Mouse (Mus musculus) G1E (cell line): ENCODE results near the gene Iars2.

Source experiments
- CTCF ChIP-seq: IDR thresholded peaks from 2 replicates; pipeline ENCODE4 v1.5.1; 2012; ENCODE audit warnings: low read depth, low read length, inconsistent platforms, mixed read lengths
- GATA1 ChIP-seq: IDR thresholded peaks from 2 replicates; pipeline ENCODE4 v1.6.1; 2012; ENCODE audit warnings: borderline replicate concordance, low read length, inconsistent platforms, mixed read lengths
- GATA2 ChIP-seq: IDR thresholded peaks from 2 replicates; pipeline ENCODE4 v1.6.1; 2012; ENCODE audit warnings: low read depth, low read length, inconsistent platforms, borderline replicate concordance
- POLR2AphosphoS5 ChIP-seq: IDR thresholded peaks from 2 replicates; pipeline ENCODE4 v1.6.1; 2012; ENCODE audit warnings: low read depth, low read length, inconsistent platforms; ENCODE audit not compliant: insufficient replicate concordance

- TF ChIP-seq GATA1 (no peak), CTCF (no peak), GATA2 (no peak), POLR2AphosphoS5 (no peak)
Observed at GRCm38 (mm10) chr1:185346188-185346587, 17.0 kb upstream of the Iars2 start.
